Mouse (Mus musculus) myocyte (in vitro differentiated cells): ENCODE data around the gene Adgrl2. TPM values are rescaled to one million over a fixed set of nuclear protein-coding genes. Genes with fewer than 3 reads are reported as not detected.

Experiments used
- H3K27me3 ChIP-seq: one replicate; pipeline ENCODE4 v1.6.1; 2011; ENCODE audit not compliant: control insufficient read depth, insufficient read depth, insufficient read length
- H3K36me3 ChIP-seq: one replicate; pipeline ENCODE4 v1.6.1; 2011; ENCODE audit not compliant: control insufficient read depth, insufficient read depth
- H3K4me2 ChIP-seq: one replicate; pipeline ENCODE4 v1.6.1; 2011; ENCODE audit warnings: low read depth, control low read depth
- H3K4me3 ChIP-seq: one replicate; pipeline ENCODE4 v1.5.1; 2011; ENCODE audit warnings: mild to moderate bottlenecking, control low read depth, moderate library complexity
- H3K79me2 ChIP-seq: one replicate; pipeline ENCODE4 v1.6.1; 2011; ENCODE audit not compliant: control insufficient read depth, insufficient read depth
- H3ac ChIP-seq: one replicate; pipeline ENCODE4 v1.6.1; 2011; ENCODE audit not compliant: control insufficient read depth, insufficient read length
- CEBPB ChIP-seq: IDR thresholded peaks from 2 replicates; pipeline ENCODE4 v1.6.1; 2011; ENCODE audit warnings: mild to moderate bottlenecking, moderate library complexity; ENCODE audit not compliant: poor library complexity, insufficient read depth, severe bottlenecking
- E2F4 ChIP-seq: IDR thresholded peaks from one replicate; pipeline ENCODE4 v1.6.1; 2011; ENCODE audit warnings: mild to moderate bottlenecking, control low read depth, moderate library complexity; ENCODE audit not compliant: insufficient read depth
- MAX ChIP-seq: IDR thresholded peaks from one replicate; pipeline ENCODE4 v1.6.1; 2011; ENCODE audit warnings: low read depth, mild to moderate bottlenecking, control low read depth
- MYOD1 ChIP-seq, 3 experiments: IDR thresholded peaks; one replicate each; pipeline ENCODE4 v1.6.1; 2011; ENCODE audit warnings: control low read depth in 2 of 3, low read depth in 2 of 3, mild to moderate bottlenecking in 2 of 3, moderate library complexity in 1 of 3; ENCODE audit not compliant: insufficient read length in 2 of 3, control insufficient read depth in 1 of 3
- MYOG ChIP-seq, 3 experiments: IDR thresholded peaks; one replicate each; pipeline ENCODE4 v1.6.1; 2011; ENCODE audit warnings: control low read depth in 2 of 3, low read depth in 2 of 3, mild to moderate bottlenecking in 2 of 3; ENCODE audit not compliant: insufficient read length in 2 of 3, control insufficient read depth in 1 of 3, insufficient read depth in 1 of 3
- POLR2A ChIP-seq: IDR thresholded peaks from one replicate; pipeline ENCODE4 v1.6.1; 2011; ENCODE audit warnings: low read depth, mild to moderate bottlenecking, control low read depth, moderate library complexity; ENCODE audit not compliant: insufficient read length
- POLR2AphosphoS2 ChIP-seq: IDR thresholded peaks from one replicate; pipeline ENCODE4 v1.6.1; 2011; ENCODE audit warnings: low read depth, control low read depth; ENCODE audit not compliant: insufficient read length
- REST ChIP-seq: IDR thresholded peaks from one replicate; pipeline ENCODE4 v1.6.1; 2011; ENCODE audit warnings: mild to moderate bottlenecking, control low read depth, moderate library complexity; ENCODE audit not compliant: insufficient read depth, insufficient read length
- SRF ChIP-seq: IDR thresholded peaks from one replicate; pipeline ENCODE4 v1.6.1; 2011; ENCODE audit warnings: low read depth; ENCODE audit not compliant: control insufficient read depth, insufficient read length
- TCF12 ChIP-seq: IDR thresholded peaks from one replicate; pipeline ENCODE4 v1.6.1; 2011; ENCODE audit warnings: mild to moderate bottlenecking, control low read depth; ENCODE audit not compliant: poor library complexity, insufficient read depth, severe bottlenecking
- TCF3 ChIP-seq: IDR thresholded peaks from one replicate; pipeline ENCODE4 v1.6.1; 2011; ENCODE audit warnings: low read depth, control low read depth; ENCODE audit not compliant: insufficient read length
- USF1 ChIP-seq: IDR thresholded peaks from one replicate; pipeline ENCODE4 v1.6.1; 2011; ENCODE audit warnings: low read depth, mild to moderate bottlenecking, control low read depth, moderate library complexity
- polyA plus RNA-seq: library from polyadenylated mRNA; unstranded; fragments of >200 nt; fragmentation: generic; extraction: Trizol; gene quantifications from one replicate; pipeline ENCODE4 v1.2.1, GENCODE M21; 2012; ENCODE audit warnings: missing spikeins

Gene Adgrl2
- polyA plus RNA-seq, 1 experiment: 11.7 TPM

DNA sequence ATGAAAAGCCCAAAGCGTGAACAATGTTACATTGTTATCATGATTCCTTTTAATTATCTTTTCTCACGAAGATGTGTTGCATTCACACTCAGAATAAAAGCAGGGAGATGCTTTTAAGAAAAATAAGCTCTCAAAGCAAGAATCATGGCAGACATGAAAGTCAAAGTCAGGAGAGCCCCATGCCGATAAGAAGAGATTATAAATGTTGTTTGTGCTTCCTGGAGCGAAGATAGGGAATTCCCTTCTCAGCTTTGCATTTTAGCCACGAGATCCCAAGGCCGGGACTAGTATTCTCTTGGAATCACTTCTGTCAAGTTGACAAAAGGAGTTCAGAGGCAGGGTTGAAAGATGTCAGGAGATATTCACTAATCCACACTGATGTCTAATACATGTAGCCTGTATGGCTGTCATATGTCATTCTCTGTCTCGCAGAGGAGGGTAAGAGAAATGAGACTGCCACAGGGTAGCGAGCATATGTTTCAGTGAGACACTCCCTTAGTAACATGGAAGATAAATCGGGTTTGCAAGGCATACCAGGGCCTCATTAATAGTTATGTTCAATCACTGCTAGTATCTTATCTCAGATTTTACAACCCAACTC lies 42.5 kb downstream of the Adgrl2 start:
- H3K4me3 ChIP-seq: no peak overlapping the region
- H3K27me3 ChIP-seq: no peaks in the 10 kb centered on the region
- TF ChIP-seq E2F4: no peak
- TF ChIP-seq MYOD1 (IDR thresholded peaks at IDR 0.05; ENCODE audit: control insufficient read depth in 1 of 3, insufficient read length in 2 of 3, low read depth in 2 of 3): no peak
- TF ChIP-seq MAX: no peak
- no peak overlapping the region for H3K4me2 ChIP-seq
- no peak overlapping the region for H3ac ChIP-seq
- no peaks in the 10 kb centered on the region for H3K36me3 ChIP-seq
- H3K79me2 ChIP-seq: peaks cover 58% of the 10 kb centered on the region

DNA sequence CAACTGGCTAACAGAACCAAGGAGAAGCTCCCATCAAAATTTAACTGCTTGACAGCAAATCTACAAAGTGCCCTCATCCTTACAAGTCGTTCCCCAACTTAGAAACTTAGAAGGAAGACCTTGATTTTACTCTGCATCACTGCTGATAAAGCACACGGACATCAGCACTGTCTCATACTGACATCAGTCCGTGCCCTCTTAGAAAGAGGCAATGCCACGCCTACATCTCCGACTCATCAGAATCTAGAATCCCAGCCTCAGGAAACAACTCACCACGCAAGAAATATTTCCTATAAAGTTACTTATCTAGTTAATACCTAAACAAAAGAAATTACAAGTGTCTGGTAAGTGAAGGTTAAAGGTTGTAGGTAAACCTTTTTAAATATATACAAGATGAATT lies 43.1 kb downstream of the Adgrl2 start:
- H3K27me3 ChIP-seq: no peaks in the 10 kb centered on the region
- H3K36me3 ChIP-seq: no peaks in the 10 kb centered on the region
- no peak overlapping the region for H3ac ChIP-seq
- H3K4me2 ChIP-seq: peak overlapping the region; percentile 51
- peaks cover 56% of the 10 kb centered on the region for H3K79me2 ChIP-seq
- no peak overlapping the region for H3K4me3 ChIP-seq
- TF ChIP-seq SRF: no peak

DNA sequence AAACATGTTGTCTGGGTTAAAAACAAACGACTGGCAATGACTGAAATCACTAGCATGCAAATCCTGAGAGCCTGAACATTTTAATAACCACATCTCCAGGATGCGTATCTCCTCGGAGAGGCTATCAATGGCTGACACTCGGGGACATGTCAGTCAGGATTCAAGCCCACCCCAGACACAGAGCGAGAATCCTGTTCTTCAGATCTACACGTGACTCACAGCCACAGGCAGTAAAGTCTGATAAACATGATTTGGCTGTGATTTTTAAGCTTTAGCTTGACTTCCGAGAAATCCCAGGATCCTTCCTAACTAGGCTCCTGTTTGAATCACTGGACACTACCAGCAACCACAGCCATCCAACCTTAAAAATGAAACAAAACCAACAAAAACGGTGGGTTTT lies 44.8 kb downstream of the Adgrl2 start:
- Histone ChIP-seq H3K4me3 (no peak overlapping the region), H3K27me3 (no peaks in the 10 kb centered on the region), H3K79me2 (peaks cover 64% of the 10 kb centered on the region), H3K4me2 (peak overlapping the region; percentile 41), H3ac (no peak overlapping the region), H3K36me3 (no peaks in the 10 kb centered on the region)
- no peak for TF ChIP-seq CEBPB
- no peak for TF ChIP-seq E2F4
- TF ChIP-seq POLR2A: no peak
- TF ChIP-seq USF1: no peak

DNA sequence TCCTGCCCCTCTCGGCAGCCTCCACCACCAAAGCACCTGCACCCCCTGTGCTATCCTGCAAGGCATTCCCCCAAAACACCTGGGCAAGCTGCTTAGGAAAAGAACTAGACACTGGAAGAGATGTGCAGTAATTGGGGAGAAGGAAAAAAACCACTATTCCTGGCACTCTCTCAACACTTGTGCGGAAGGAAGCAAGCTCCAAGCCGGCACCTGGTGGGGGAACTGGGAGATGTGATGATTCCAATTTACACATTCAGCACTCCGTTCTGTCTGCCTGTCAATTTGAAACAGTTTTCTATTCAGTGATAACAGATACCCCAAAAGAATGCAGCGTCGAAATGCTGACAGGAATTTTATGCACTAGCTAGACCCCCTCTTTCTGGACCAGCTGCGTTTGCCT lies 50.9 kb downstream of the Adgrl2 start:
- no peaks in the 10 kb centered on the region for H3K36me3 ChIP-seq
- H3K79me2 ChIP-seq: peaks cover 60% of the 10 kb centered on the region
- TF ChIP-seq POLR2A (no peak), TCF3 (no peak)
- no peak overlapping the region for H3ac ChIP-seq
- H3K4me2 ChIP-seq: no peak overlapping the region
- no peaks in the 10 kb centered on the region for H3K27me3 ChIP-seq
- no peak overlapping the region for H3K4me3 ChIP-seq

DNA sequence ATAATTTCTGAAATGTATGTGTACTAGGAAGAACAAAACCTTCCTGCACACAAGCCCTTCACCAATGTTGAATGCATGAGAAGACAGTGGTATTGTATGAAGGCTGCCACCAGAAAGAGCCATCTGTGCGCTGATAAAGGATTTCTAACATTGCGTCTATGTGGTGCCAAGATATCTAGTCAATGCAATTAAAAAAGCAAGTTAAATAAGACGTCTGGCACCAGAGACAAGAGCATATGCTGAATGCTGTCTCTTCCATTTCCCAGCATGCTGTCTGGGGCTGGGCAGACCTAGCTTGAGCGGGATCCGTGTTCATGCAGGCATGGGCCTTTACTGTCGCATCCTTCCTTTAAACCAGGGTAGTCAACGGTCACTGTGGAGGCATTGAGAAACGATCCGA lies 55.3 kb downstream of the Adgrl2 start:
- TF ChIP-seq USF1 (no peak), MYOD1 (IDR thresholded peaks at IDR 0.05; ENCODE audit: control insufficient read depth in 1 of 3, insufficient read length in 2 of 3, low read depth in 2 of 3) (no peak), POLR2AphosphoS2 (no peak), TCF12 (no peak), CEBPB (no peak), REST (no peak), POLR2A (no peak), MAX (no peak), E2F4 (no peak), MYOG (IDR thresholded peaks at IDR 0.05; ENCODE audit: control insufficient read depth in 1 of 3, insufficient read depth in 1 of 3, insufficient read length in 2 of 3, low read depth in 2 of 3) (no peak), SRF (no peak), TCF3 (no peak)
- Histone ChIP-seq H3K36me3 (no peaks in the 10 kb centered on the region), H3K4me2 (no peak overlapping the region)

DNA sequence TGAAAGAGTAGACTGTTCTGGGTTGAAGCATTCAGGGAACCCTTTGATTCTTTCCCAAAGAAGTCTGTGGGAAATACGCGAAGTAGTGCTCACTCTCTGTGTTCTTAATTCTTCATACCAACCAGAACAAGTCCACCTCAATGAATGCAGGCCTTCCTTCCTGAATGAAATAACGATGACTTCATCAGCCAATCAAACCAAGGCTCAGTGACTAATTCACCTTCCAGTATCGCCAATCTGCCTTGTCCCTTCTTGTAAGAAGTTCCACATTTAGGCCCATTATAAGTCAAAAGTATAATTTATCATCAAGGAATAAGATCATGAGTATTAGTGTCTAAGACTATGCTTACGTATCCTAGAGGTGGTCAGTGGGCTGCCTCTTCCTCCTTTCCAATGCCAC lies 56.1 kb downstream of the Adgrl2 start:
- Histone ChIP-seq H3K27me3 (no peaks in the 10 kb centered on the region), H3K79me2 (peaks cover 23% of the 10 kb centered on the region), H3ac (no peak overlapping the region), H3K4me3 (no peak overlapping the region), H3K4me2 (no peak overlapping the region), H3K36me3 (no peaks in the 10 kb centered on the region)
- TF ChIP-seq USF1 (no peak), POLR2AphosphoS2 (no peak), REST (no peak), CEBPB (no peak), TCF12 (no peak), MYOD1 (IDR thresholded peaks at IDR 0.05; ENCODE audit: control insufficient read depth in 1 of 3, insufficient read length in 2 of 3, low read depth in 2 of 3) (no peak), E2F4 (no peak), MYOG (IDR thresholded peaks at IDR 0.05; ENCODE audit: control insufficient read depth in 1 of 3, insufficient read depth in 1 of 3, insufficient read length in 2 of 3, low read depth in 2 of 3) (no peak), SRF (no peak), TCF3 (no peak), MAX (no peak), POLR2A (no peak)

More for the DNA sequence above, 55.3 kb downstream of the Adgrl2 start:
- no peak overlapping the region for H3K4me3 ChIP-seq
- peaks cover 29% of the 10 kb centered on the region for H3K79me2 ChIP-seq
- H3K27me3 ChIP-seq: no peaks in the 10 kb centered on the region
- H3ac ChIP-seq: no peak overlapping the region
